Mouse (Mus musculus) MEL (cell line): ENCODE results near the gene Fus.

ENCODE experiments used
- CTCF ChIP-seq, 3 experiments: IDR thresholded peaks in 2 of 3; conservative IDR thresholded peaks in 1 of 3; 2 replicates each; pipeline ENCODE4 v1.5.1; 2011 to 2012; ENCODE audit warnings: low read length in 3 of 3, low read depth in 2 of 3, mild to moderate bottlenecking in 2 of 3, improper control_type of control experiment in 1 of 3, inconsistent platforms in 1 of 3, mixed read lengths in 1 of 3, moderate library complexity in 1 of 3; ENCODE audit not compliant: control insufficient read depth in 1 of 3, insufficient read depth in 1 of 3, poor library complexity in 1 of 3, severe bottlenecking in 1 of 3
- EP300 ChIP-seq, 2 experiments: IDR thresholded peaks; 2 replicates each; pipeline ENCODE4 v1.6.1; 2011; ENCODE audit warnings: improper control_type of control experiment in 2 of 2, low read length in 2 of 2, low read depth in 1 of 2, mild to moderate bottlenecking in 1 of 2
- KAT2A ChIP-seq: conservative IDR thresholded peaks from 2 replicates; pipeline ENCODE4 v1.6.1; 2012; ENCODE audit warnings: low read depth, low read length, improper control_type of control experiment, inconsistent platforms
- MXI1 ChIP-seq: IDR thresholded peaks from 2 replicates; pipeline ENCODE4 v1.6.1; 2011; ENCODE audit warnings: mild to moderate bottlenecking, low read depth, low read length, improper control_type of control experiment
- USF1 ChIP-seq: IDR thresholded peaks from 2 replicates; pipeline ENCODE4 v1.6.1; 2014; ENCODE audit warnings: low read depth, mild to moderate bottlenecking, inconsistent platforms, low read length, improper control_type of control experiment, moderate library complexity

DNA sequence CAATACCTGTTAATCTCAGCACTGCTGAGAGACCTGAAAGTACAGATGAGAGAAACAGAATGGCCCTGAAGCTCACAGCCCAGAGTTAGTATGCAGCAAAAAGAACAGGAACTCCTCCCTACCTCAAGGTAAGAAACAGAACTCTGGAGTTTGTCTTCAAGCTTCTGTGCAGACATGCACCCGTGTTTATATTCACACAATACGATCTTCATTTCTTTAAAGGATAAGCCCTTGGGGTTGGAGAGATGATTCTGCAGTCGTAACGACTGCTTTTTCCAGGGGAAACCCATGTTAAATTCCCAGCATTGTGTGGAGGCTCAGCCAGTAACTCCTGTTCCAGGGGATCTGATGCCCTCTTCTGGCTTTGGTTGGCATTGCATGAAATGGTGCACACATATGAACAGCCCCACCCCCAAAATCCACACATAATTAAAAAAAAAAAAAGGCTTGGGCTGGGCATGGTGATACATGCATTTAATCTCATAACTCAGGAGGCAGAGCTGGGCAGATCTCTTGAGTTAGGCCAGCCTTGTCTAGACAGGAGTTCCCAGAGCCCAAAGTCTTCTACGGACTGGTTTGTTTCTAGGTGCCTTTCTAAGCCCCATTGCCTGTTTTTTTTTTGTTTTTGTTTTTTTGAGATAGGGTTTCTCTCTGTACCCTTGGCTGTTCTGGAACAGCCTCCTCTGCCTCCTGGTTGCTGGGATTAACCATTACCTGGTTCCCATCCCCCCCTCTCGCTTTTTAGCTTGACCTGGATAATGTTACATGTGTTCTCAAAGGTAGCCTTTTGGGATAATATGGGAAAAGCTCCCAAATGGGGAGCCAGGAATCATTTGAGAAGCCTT lies 24.6 kb downstream of the Fus start:
- no peak for TF ChIP-seq MXI1
- no peak for TF ChIP-seq EP300 (IDR thresholded peaks at IDR 0.05; ENCODE audit: low read depth in 1 of 2, low read length in 2 of 2)
- peak; percentile 54 to 65 (median 54) for TF ChIP-seq CTCF (IDR thresholded peaks at IDR 0.05 in 2 of 3, conservative IDR thresholded peaks at IDR 0.05 in 1 of 3; ENCODE audit: control insufficient read depth in 1 of 3, insufficient read depth in 1 of 3, low read depth in 2 of 3, low read length in 3 of 3, poor library complexity in 1 of 3, severe bottlenecking in 1 of 3)
- TF ChIP-seq KAT2A: no peak
- TF ChIP-seq USF1: no peak
